Mouse (Mus musculus) sigmoid colon, adult 10 weeks (tissue): ENCODE measurements around the gene Grin2d. TPM values are rescaled to one million over a fixed set of nuclear protein-coding genes. Genes with fewer than 3 reads are reported as not detected.

Experiments used
- polyA plus RNA-seq: library from polyadenylated mRNA; stranded (reverse); fragments of 350-450 nt; fragmentation: Illumina TruSeq; extraction: RNeasy Lipid Tissue Mini Kit (QIAGEN cat#74804); gene quantifications from one replicate; pipeline ENCODE4 v1.2.3, GENCODE M21; 2014; ENCODE audit warnings: low read depth, low replicate concordance

Gene Grin2d
- polyA plus RNA-seq: not detected

DNA sequence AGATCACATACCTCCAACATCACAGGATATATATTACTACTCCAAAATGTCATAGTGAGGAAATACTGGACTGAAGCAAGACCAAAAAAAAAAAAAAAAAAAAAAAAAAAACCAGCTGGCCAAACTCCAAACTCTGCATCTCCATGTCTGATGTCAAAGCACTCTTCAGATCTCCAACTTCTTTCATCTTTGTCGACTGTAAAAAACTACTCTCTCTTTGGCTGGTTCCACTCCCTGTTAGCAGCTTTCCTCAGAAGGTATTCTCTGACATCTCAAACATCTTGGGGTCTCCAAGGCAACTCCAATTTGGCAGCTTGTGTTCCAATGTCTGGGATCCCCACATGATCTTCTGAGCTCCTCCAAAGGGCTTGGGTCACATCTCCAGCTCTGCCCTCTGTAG lies at the start of gene Grin2d:
Gene Grin2d (minus strand): TSS at position 101 of the 400 bp plus-strand sequence.

DNA sequence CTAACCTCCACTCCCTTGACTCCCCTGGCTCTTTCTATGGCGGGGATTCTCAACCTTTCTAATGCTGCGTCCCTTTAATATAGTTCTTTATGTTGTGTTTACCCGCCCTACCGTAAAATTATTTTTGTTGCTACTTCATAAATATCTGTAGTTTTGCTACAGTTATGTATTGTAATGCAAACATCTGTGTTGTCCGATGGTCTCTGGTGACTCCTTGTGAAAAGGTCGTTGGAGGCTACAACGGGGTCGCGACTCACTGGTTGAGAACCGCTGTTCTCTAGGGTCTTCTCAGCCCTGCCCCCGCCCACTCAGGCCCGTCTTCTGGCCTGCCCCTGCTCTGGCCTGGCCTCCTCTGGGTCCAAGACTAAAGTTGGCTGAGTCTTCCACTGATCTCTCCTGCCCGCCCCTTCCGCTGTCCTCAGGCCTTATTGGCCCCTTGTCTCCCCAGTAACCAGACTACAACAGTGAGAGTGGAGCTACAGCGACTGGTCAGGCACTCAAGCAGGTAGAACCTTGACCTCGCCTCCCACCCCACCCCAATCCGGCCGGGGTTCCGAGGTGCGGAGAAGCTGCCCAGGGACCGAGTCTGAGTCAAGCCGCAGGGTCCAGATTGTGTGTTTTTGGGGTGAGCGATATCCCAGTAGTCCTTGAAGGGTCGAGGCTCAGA lies 45.7 kb upstream of the Grin2d start, which contains the start of gene Ccdc114:
Gene Ccdc114 (plus strand): TSS at position 311 of the 667 bp plus-strand sequence.

GRCm38 (mm10) chr7:45921242-45921621 lies 43.1 kb upstream of the Grin2d start, which contains the start of gene Emp3:
Gene Emp3, minus strand, starts transcription at chr7:45921404.

GRCm38 (mm10) chr7:45896517-45897257 lies 18.5 kb upstream of the Grin2d start, which contains the start of the genes Syngr4 and Tmem143:
Gene Syngr4, minus strand, starts transcription at chr7:45896714.
Gene Tmem143, plus strand, starts transcription at chr7:45896941.

GRCm38 (mm10) chr7:45872624-45873023 lies 5.6 kb downstream of the Grin2d start, which contains the start of gene Kdelr1:
Gene Kdelr1, plus strand, starts transcription at chr7:45872772.

DNA sequence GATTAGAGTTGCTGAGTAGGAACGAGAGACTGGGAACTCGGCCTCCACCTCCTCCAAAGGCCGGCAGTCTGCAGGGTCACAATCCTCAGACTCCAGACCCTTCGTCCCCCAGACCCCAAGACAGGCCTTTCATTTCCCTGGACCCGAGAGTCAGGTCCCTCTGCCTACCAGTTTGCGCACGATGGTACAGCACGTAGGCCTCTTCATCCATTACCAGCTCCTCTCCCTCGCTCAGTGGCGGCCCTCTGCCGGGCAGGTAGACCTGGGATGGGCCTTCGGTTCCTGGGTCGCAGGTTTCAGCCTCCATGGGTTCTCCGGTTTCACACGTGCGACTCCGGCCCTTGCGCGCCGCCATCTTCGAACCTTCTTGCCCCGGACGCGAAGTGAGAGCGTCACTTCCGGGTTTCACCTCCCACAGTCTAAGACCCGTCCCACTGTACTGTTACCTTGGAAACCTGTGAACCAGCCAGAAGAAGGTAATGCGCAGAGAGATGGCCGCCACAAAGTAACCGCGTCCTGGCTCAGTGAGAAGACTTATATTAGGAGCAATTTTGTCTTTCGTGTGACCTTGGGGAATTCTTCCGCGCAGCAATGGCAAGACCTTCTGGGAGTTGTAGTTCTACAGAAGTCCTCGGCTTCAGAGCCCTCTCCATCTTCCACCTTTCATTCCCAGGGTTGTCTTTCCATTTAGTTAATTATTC lies 47.6 kb downstream of the Grin2d start, which contains the start of gene Grwd1:
Gene Grwd1 (minus strand): TSS at position 518 of the 701 bp plus-strand sequence.

GRCm38 (mm10) chr7:45824598-45824997 lies 53.6 kb downstream of the Grin2d start, which contains the start of gene Kcnj14:
Gene Kcnj14, minus strand, starts transcription at chr7:45824782.

DNA sequence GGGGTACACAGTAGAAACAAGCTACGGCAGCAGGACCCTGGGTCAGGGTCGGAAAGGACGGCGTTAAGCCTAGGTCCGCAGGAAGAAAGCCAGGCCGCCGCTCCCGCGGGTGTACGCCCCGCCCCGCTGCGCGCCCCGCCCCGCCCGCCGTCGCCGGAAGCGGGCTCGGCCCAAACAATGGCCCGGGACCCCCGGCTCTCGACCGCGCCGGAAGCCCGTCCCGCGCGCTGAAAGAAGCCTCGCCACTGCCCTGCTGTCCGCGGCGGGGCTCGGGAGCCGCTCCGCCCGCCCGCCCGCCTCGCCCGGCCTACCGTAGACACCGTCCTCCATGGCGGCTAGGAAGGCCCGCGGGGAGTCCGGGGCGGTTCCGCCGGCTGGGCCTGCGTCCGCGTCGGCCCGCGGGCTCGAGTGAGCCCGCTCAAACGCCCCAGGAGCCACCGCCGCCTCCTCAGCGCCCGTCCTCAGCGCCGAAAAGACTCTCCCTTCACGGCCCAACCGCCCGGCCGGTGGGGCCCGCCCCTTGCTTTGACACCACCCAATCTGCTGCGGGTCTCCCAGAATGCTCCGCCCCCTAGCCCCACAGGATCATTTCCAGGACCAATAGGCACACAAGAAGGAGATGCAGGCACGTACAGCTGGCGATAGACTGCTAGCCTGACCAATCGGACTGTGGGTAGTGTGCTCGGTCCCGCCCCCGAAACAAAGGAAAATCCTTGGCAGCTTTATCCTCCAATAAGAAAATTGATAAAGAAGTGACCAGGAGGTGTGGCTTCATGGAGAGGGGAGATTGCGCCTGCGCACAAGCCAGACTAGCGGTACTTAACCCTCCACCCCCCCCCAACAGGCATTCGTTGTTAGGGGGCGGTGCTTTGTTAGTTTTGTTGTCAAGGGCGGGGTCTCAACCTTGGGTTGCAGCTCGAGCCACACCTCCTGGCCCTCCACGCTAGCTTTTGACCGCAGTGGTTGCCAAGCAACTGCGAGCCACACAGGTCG lies 64.1 kb downstream of the Grin2d start, which contains the start of gene Cyth2:
Gene Cyth2 (minus strand): TSS at position 795 of the 993 bp plus-strand sequence.

GRCm38 (mm10) chr7:45784524-45785372 lies 93.4 kb downstream of the Grin2d start, which contains the start of gene Sult2b1:
Gene Sult2b1, minus strand, starts transcription at chr7:45784669.

DNA sequence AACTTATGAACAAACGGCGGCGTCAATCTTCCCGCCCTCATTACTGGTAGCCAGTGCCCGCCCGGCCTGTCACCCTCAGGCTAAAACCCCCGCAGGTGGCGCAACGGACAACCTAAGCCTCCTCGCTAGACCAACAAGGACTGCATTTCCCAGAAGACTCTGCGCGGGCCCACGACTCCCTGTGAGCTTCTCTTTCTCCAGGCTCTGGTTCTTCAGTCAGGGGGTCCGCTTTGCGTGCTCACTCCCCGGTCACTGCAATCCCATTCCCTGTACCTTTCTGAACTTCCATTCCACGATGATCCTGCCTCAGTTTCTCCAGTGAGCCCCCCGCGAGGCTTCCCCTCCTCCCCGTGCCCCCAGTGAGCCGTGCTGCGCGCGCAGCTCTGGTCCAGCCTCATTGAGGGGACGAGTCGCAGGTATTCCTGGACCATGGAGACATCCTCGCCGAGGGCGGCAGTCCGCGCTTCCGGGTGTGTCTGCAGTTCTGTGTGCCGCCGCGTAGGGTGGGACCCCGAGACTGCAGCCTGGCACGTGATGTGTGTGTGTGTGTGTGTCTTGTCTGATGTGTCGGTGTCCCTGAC lies 94.6 kb downstream of the Grin2d start, which contains the start of gene Lmtk3:
Gene Lmtk3 (plus strand): TSS at position 228 of the 581 bp plus-strand sequence.

Other genes with a start within 250 kb of the Grin2d start
- gene Mamstr, start 238.4 kb downstream of the Grin2d start, polyA plus RNA-seq: 0.19 TPM
- gene Fut2, start 212.0 kb downstream of the Grin2d start, polyA plus RNA-seq: 61.8 TPM
- not detected for gene Ntn5, start 194.4 kb downstream of the Grin2d start, polyA plus RNA-seq
- not detected for gene Sec1, start 184.0 kb downstream of the Grin2d start, polyA plus RNA-seq
- not detected for gene Car11, start 178.5 kb downstream of the Grin2d start, polyA plus RNA-seq
- gene Dbp, start 173.3 kb downstream of the Grin2d start, polyA plus RNA-seq: 2.9 TPM
- 2.1 TPM for gene Rpl18, start 162.9 kb downstream of the Grin2d start, polyA plus RNA-seq
- 0.66 TPM for gene Sphk2, start 160.4 kb downstream of the Grin2d start, polyA plus RNA-seq
- 55.9 TPM for gene Fam83e, start 157.2 kb downstream of the Grin2d start, polyA plus RNA-seq
- gene Spaca4, start 152.6 kb downstream of the Grin2d start, polyA plus RNA-seq: not detected
- not detected for gene Lmtk3, start 94.6 kb downstream of the Grin2d start, polyA plus RNA-seq
- 2.6 TPM for gene Sult2b1, start 93.7 kb downstream of the Grin2d start, polyA plus RNA-seq
- 17.2 TPM for gene Cyth2, start 63.8 kb downstream of the Grin2d start, polyA plus RNA-seq
- not detected for gene Kcnj14, start 53.6 kb downstream of the Grin2d start, polyA plus RNA-seq
- gene Grwd1, start 47.4 kb downstream of the Grin2d start, polyA plus RNA-seq: not detected
- 98.6 TPM for gene Kdelr1, start 5.6 kb downstream of the Grin2d start, polyA plus RNA-seq
- gene Syngr4, start 18.3 kb upstream of the Grin2d start, polyA plus RNA-seq: not detected
- gene Tmem143, start 18.6 kb upstream of the Grin2d start, polyA plus RNA-seq: 0.63 TPM
- gene Emp3, start 43.0 kb upstream of the Grin2d start, polyA plus RNA-seq: not detected
- gene Ccdc114, start 45.7 kb upstream of the Grin2d start, polyA plus RNA-seq: 1.2 TPM
- 0.09 TPM for gene Abcc6, start 151.9 kb upstream of the Grin2d start, polyA plus RNA-seq
- 2.8 TPM for gene Nomo1, start 155.3 kb upstream of the Grin2d start, polyA plus RNA-seq
- gene Kcnj11, start 222.4 kb upstream of the Grin2d start, polyA plus RNA-seq: not detected